Mouse (Mus musculus): Measurements from ENCODE around the gene Ank2. TPM values are rescaled to one million over a fixed set of nuclear protein-coding genes. Genes with fewer than 3 reads are reported as not detected.
A peak's percentile ranks its signal among the peaks of the same experiment; 100 is the strongest.

The Ank2 gene
- polyA plus RNA-seq, 1 experiment from 2014 or later: 37.0 TPM

- no peaks in the 10 kb centered on the region for H3K36me3 ChIP-seq (ENCODE audit: control insufficient read depth, insufficient read depth, low read length)
- H3K4me3 ChIP-seq (ENCODE audit: low read depth, low read length): no peak overlapping the region
- H3K4me2 ChIP-seq (ENCODE audit: low read length): no peak overlapping the region
- DNase-seq (ENCODE audit: low spot score) (no peak), ATAC-seq (replicated peaks; ENCODE audit: low FRiP score, low TSS enrichment, low read depth) (no peak)
- no peak overlapping the region for H3K27ac ChIP-seq (ENCODE audit: low read depth)
- no peaks in the 10 kb centered on the region for H3K9me3 ChIP-seq (ENCODE audit: control insufficient read depth, low read length)
- no peak overlapping the region for H3K9ac ChIP-seq (ENCODE audit: low read length)
- H3K27me3 ChIP-seq (replicated peaks; ENCODE audit: control insufficient read depth, insufficient read depth, low read length): no peaks in the 10 kb centered on the region
- peaks cover 8% of the 10 kb centered on the region for H3K4me1 ChIP-seq (replicated peaks; ENCODE audit: control insufficient read depth, insufficient read depth, low read length)
- WGBS: 81% methylated on average over 6 of the region's 6 CpGs
These were observed 484.0 kb downstream of the Ank2 start for GRCm38 (mm10) chr3:127015175-127015574.

- 84% methylated on average over 4 of the region's 4 CpGs for WGBS
- H3K27ac ChIP-seq (ENCODE audit: low read depth): no peak overlapping the region
- no peaks in the 10 kb centered on the region for H3K9me3 ChIP-seq (ENCODE audit: control insufficient read depth, low read length)
- H3K4me1 ChIP-seq (replicated peaks; ENCODE audit: control insufficient read depth, insufficient read depth, low read length): 0 out of 2 replicates have a peak, but pooled peaks cover under 1% of the 10 kb centered on the region
- H3K27me3 ChIP-seq (replicated peaks; ENCODE audit: control insufficient read depth, insufficient read depth, low read length): no peaks in the 10 kb centered on the region
- no peak overlapping the region for H3K4me3 ChIP-seq (ENCODE audit: low read depth, low read length)
- no peaks in the 10 kb centered on the region for H3K36me3 ChIP-seq (ENCODE audit: control insufficient read depth, insufficient read depth, low read length)
- no peak overlapping the region for H3K4me2 ChIP-seq (ENCODE audit: low read length)
- no peak overlapping the region for H3K9ac ChIP-seq (ENCODE audit: low read length)
- ATAC-seq (replicated peaks; ENCODE audit: low FRiP score, low TSS enrichment, low read depth) (no peak), DNase-seq (ENCODE audit: low spot score) (no peak)
These were observed 485.2 kb downstream of the Ank2 start for GRCm38 (mm10) chr3:127013976-127014375.

DNA sequence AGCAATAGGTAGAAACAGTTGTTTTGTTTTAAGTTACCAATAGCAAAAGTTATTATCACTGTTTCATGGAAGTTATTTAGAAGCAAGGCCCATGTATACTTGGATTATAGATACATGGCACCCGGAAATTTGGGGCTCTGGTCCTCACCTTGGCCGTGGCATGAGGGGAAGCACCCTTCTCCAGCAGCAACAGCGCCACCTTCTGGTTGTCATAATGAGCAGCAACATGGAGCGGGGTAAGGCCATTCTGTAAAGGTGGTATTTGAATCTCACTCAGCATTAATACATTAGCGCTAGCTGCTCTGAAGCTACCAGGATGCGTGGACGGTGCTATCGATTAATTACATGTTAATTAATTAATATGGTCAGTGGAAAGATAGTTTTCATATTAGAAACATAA is 486.6 kb downstream of the Ank2 start:
- H3K4me1 ChIP-seq (replicated peaks; ENCODE audit: control insufficient read depth, insufficient read depth, low read length): no peaks in the 10 kb centered on the region
- no peak overlapping the region for H3K9ac ChIP-seq (ENCODE audit: low read length)
- no peak for DNase-seq (ENCODE audit: low spot score)
- H3K4me2 ChIP-seq (ENCODE audit: low read length): no peak overlapping the region
- H3K27me3 ChIP-seq (replicated peaks; ENCODE audit: control insufficient read depth, insufficient read depth, low read length): no peaks in the 10 kb centered on the region
- H3K36me3 ChIP-seq (ENCODE audit: control insufficient read depth, insufficient read depth, low read length): no peaks in the 10 kb centered on the region
- no peak overlapping the region for H3K4me3 ChIP-seq (ENCODE audit: low read depth, low read length)
- H3K27ac ChIP-seq (ENCODE audit: low read depth): no peak overlapping the region
- WGBS: 61% methylated on average over 8 of the region's 8 CpGs
- ATAC-seq (replicated peaks; ENCODE audit: low FRiP score, low TSS enrichment, low read depth): no peak
- H3K9me3 ChIP-seq (ENCODE audit: control insufficient read depth, low read length): no peaks in the 10 kb centered on the region

GRCm38 (mm10) chr3:127005898-127006673 is 493.1 kb downstream of the Ank2 start:
- ATAC-seq (replicated peaks; ENCODE audit: low FRiP score, low TSS enrichment, low read depth) (no peak), DNase-seq (ENCODE audit: low spot score) (no peak)
- Histone ChIP-seq H3K36me3 (ENCODE audit: control insufficient read depth, insufficient read depth, low read length) (no peaks in the 10 kb centered on the region), H3K27ac (ENCODE audit: low read depth) (no peak overlapping the region), H3K4me2 (ENCODE audit: low read length) (no peak overlapping the region), H3K4me1 (replicated peaks; ENCODE audit: control insufficient read depth, insufficient read depth, low read length) (no peaks in the 10 kb centered on the region), H3K27me3 (replicated peaks; ENCODE audit: control insufficient read depth, insufficient read depth, low read length) (no peaks in the 10 kb centered on the region), H3K9ac (ENCODE audit: low read length) (no peak overlapping the region), H3K9me3 (ENCODE audit: control insufficient read depth, low read length) (no peaks in the 10 kb centered on the region), H3K4me3 (ENCODE audit: low read depth, low read length) (no peak overlapping the region)
- 88% methylated on average over 9 of the region's 9 CpGs for WGBS

DNA sequence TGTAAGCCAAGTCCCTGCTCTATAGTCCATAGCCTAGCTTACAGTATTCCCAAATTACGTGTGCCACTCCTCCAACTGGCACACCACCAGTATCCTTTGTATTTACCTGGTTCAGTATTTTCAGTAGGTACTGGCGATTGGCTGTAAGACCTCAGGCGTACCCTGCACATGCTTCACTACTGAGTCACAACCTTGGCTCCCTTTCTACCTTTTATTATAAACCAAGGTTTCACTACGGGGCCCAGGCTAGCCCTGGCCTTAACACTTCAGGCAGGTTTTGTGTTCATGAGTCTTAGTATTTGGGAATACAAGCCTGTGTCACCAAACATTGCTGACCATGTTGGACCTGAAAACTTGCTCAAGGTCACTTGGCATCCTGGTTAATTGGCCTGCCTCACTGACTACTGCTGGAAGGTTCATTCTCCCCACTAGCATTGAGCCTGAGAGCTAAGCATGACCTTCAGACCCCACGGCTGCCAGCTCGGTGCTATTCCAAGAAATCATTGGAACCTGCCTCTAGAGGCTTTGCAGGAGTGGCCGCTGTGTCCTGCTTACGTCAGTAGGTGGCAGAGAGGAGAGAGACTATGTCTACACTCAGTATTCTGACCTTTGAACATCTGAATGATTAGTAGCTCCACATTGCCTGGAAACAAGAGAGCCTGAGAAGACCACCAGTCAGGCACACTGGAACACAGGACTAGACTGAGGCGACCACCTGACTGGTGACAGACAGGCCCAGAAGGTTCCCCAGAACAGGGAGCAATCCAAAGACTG is 494.1 kb downstream of the Ank2 start:
- Histone ChIP-seq H3K4me2 (ENCODE audit: low read length) (no peak overlapping the region), H3K36me3 (ENCODE audit: control insufficient read depth, insufficient read depth, low read length) (no peaks in the 10 kb centered on the region), H3K4me1 (replicated peaks; ENCODE audit: control insufficient read depth, insufficient read depth, low read length) (0 out of 2 replicates have a peak, but pooled peaks cover 3% of the 10 kb centered on the region), H3K4me3 (ENCODE audit: low read depth, low read length) (no peak overlapping the region), H3K27me3 (replicated peaks; ENCODE audit: control insufficient read depth, insufficient read depth, low read length) (no peaks in the 10 kb centered on the region), H3K27ac (ENCODE audit: low read depth) (no peak overlapping the region), H3K9me3 (ENCODE audit: control insufficient read depth, low read length) (no peaks in the 10 kb centered on the region), H3K9ac (ENCODE audit: low read length) (no peak overlapping the region)
- WGBS: 78% methylated on average over 9 of the region's 9 CpGs
- ATAC-seq (replicated peaks; ENCODE audit: low FRiP score, low TSS enrichment, low read depth): peak; percentile 68; the same call in 1 of the 2 replicates
- no peak for DNase-seq (ENCODE audit: low spot score)

- DNase-seq (ENCODE audit: low spot score): no peak
- 95% methylated on average over 11 of the region's 11 CpGs for WGBS
- Histone ChIP-seq H3K9me3 (ENCODE audit: control insufficient read depth, low read length) (no peaks in the 10 kb centered on the region), H3K36me3 (ENCODE audit: control insufficient read depth, insufficient read depth, low read length) (no peaks in the 10 kb centered on the region), H3K27ac (ENCODE audit: low read depth) (no peak overlapping the region), H3K4me3 (ENCODE audit: low read depth, low read length) (no peak overlapping the region), H3K9ac (ENCODE audit: low read length) (no peak overlapping the region), H3K4me2 (ENCODE audit: low read length) (no peak overlapping the region), H3K27me3 (replicated peaks; ENCODE audit: control insufficient read depth, insufficient read depth, low read length) (no peaks in the 10 kb centered on the region), H3K4me1 (replicated peaks; ENCODE audit: control insufficient read depth, insufficient read depth, low read length) (0 out of 2 replicates have a peak, but pooled peaks cover 4% of the 10 kb centered on the region)
- ATAC-seq (replicated peaks; ENCODE audit: low FRiP score, low TSS enrichment, low read depth): no peak
These were observed 495.2 kb downstream of the Ank2 start for GRCm38 (mm10) chr3:127003946-127004345.

- Histone ChIP-seq H3K4me1 (replicated peaks; ENCODE audit: control insufficient read depth, insufficient read depth, low read length) (0 out of 2 replicates have a peak, but pooled peaks cover 18% of the 10 kb centered on the region), H3K9me3 (ENCODE audit: control insufficient read depth, low read length) (no peaks in the 10 kb centered on the region), H3K27ac (ENCODE audit: low read depth) (peak overlapping the region; percentile 88), H3K36me3 (ENCODE audit: control insufficient read depth, insufficient read depth, low read length) (no peaks in the 10 kb centered on the region), H3K4me3 (ENCODE audit: low read depth, low read length) (peak overlapping the region; percentile 28), H3K9ac (ENCODE audit: low read length) (0 out of 2 replicates have a peak overlapping the region, but pooled peaks have one; percentile 30), H3K4me2 (ENCODE audit: low read length) (peak overlapping the region; percentile 53), H3K27me3 (replicated peaks; ENCODE audit: control insufficient read depth, insufficient read depth, low read length) (no peaks in the 10 kb centered on the region)
- WGBS: 12% methylated on average over 8 of the region's 8 CpGs
- DNase-seq (ENCODE audit: low spot score): no peak
- ATAC-seq (replicated peaks; ENCODE audit: low FRiP score, low TSS enrichment, low read depth): no peak
These were observed 500.4 kb downstream of the Ank2 start for GRCm38 (mm10) chr3:126998742-126999112.

GRCm38 (mm10) chr3:126998008-126998741 is 501.0 kb downstream of the Ank2 start:
- WGBS: 14% methylated on average over 12 of the region's 12 CpGs
- H3K27me3 ChIP-seq (replicated peaks; ENCODE audit: control insufficient read depth, insufficient read depth, low read length): no peaks in the 10 kb centered on the region
- peak overlapping the region; percentile 28 for H3K4me3 ChIP-seq (ENCODE audit: low read depth, low read length)
- 0 out of 2 replicates have a peak, but pooled peaks cover 18% of the 10 kb centered on the region for H3K4me1 ChIP-seq (replicated peaks; ENCODE audit: control insufficient read depth, insufficient read depth, low read length)
- H3K36me3 ChIP-seq (ENCODE audit: control insufficient read depth, insufficient read depth, low read length): no peaks in the 10 kb centered on the region
- no peaks in the 10 kb centered on the region for H3K9me3 ChIP-seq (ENCODE audit: control insufficient read depth, low read length)
- DNase-seq (ENCODE audit: low spot score) (peak; percentile 68), ATAC-seq (replicated peaks; ENCODE audit: low FRiP score, low TSS enrichment, low read depth) (peak; percentile 73)
- peak overlapping the region; percentile 53 for H3K4me2 ChIP-seq (ENCODE audit: low read length)
- H3K27ac ChIP-seq (ENCODE audit: low read depth): peak overlapping the region; percentile 88
- peak overlapping the region; percentile 45 for H3K9ac ChIP-seq (ENCODE audit: low read length)
